Mouse (Mus musculus) liver, embryonic 14.5 days (tissue): ENCODE results near the gene Swt1. TPM values are rescaled to one million over a fixed set of nuclear protein-coding genes. Genes with fewer than 3 reads are reported as not detected.

Source experiments
- ATAC-seq: fragments of 200-750 bp; cut with Nextera tagmentation; 2 replicates; pipeline ENCODE4 v1.8.0; 2017; ENCODE audit warnings: moderate number of reproducible peaks, mild to moderate bottlenecking, moderate library complexity; ENCODE audit not compliant: insufficient read depth
- DNase-seq, 3 experiments: peaks; one replicate each; pipeline ENCODE4 v3.0.0-alpha.2; 2012 to 2013; ENCODE audit warnings: low read depth in 3 of 3, low spot score in 3 of 3
- H3K27ac ChIP-seq: fragments of 300-500 bp; sonication (generic); 2 replicates; pipeline ENCODE4 v1.5.1; 2014; ENCODE audit warnings: moderate library complexity, mild to moderate bottlenecking, control low read depth, inconsistent platforms
- H3K27me3 ChIP-seq: fragments of 300-500 bp; sonication (generic); 2 replicates; pipeline ENCODE4 v1.6.1; 2014; ENCODE audit warnings: mild to moderate bottlenecking, low read length, moderate library complexity; ENCODE audit not compliant: control insufficient read depth, insufficient read depth
- H3K36me3 ChIP-seq: fragments of 300-500 bp; sonication (generic); replicated peaks from 2 replicates; pipeline ENCODE4 v1.6.1; 2014; ENCODE audit warnings: low read depth; ENCODE audit not compliant: control insufficient read depth, insufficient read depth
- H3K4me1 ChIP-seq, 2 experiments: fragments of 200-500 bp in 1 of 2; fragments of 300-500 bp in 1 of 2; sonication (generic) in 1 of 2; replicated peaks; 2 replicates each; pipeline ENCODE4 v1.6.1; 2012 to 2014; ENCODE audit warnings: antibody characterized with exemption in 1 of 2, inconsistent platforms in 1 of 2, low read length in 1 of 2; ENCODE audit not compliant: control insufficient read depth in 2 of 2, insufficient read depth in 2 of 2
- H3K4me2 ChIP-seq: fragments of 300-500 bp; sonication (generic); 2 replicates; pipeline ENCODE4 v1.6.1; 2014; ENCODE audit warnings: low read depth, mild to moderate bottlenecking, control low read depth, moderate library complexity
- H3K4me3 ChIP-seq, 2 experiments: fragments of 200-500 bp in 1 of 2; fragments of 300-500 bp in 1 of 2; sonication (generic) in 1 of 2; 2 replicates each; pipeline ENCODE4 v1.5.1; 2012 to 2014; ENCODE audit warnings: low read depth in 2 of 2, low read length in 2 of 2, mild to moderate bottlenecking in 2 of 2, control low read depth in 1 of 2, inconsistent platforms in 1 of 2, moderate library complexity in 1 of 2; ENCODE audit not compliant: insufficient read depth in 1 of 2
- H3K9ac ChIP-seq: fragments of 300-500 bp; sonication (generic); replicated peaks from 2 replicates; pipeline ENCODE4 v1.6.1; 2014; ENCODE audit warnings: mild to moderate bottlenecking, control low read depth, moderate library complexity
- H3K9me3 ChIP-seq: fragments of 300-500 bp; sonication (generic); 2 replicates; pipeline ENCODE4 v1.6.1; 2016; ENCODE audit warnings: low read length, mixed read lengths; ENCODE audit not compliant: control insufficient read depth
- CTCF ChIP-seq: IDR thresholded peaks from 2 replicates; pipeline ENCODE4 v1.5.1; 2016; ENCODE audit warnings: antibody characterized with exemption, low read depth, control low read depth
- EP300 ChIP-seq: IDR thresholded peaks from 2 replicates; pipeline ENCODE4 v1.6.1; 2016; ENCODE audit warnings: antibody characterized with exemption, low read depth
- WGBS: fragments of 180-500 bp; shearing (Covaris S2); extraction: QIAGEN DNeasy Blood & Tissue Kit; methylation state at CpG from one replicate; pipeline ENCODE4 v1.1.7; 2014; ENCODE audit not compliant: insufficient replicate concordance; 5-methylcytosine and 5-hydroxymethylcytosine counted together
- polyA plus RNA-seq, 2 experiments: library from polyadenylated mRNA; depleted of rRNA in 1 of 2; stranded (reverse) in 1 of 2; unstranded in 1 of 2; fragments of >200 nt; fragmentation: Nextera tagmentation in 1 of 2; extraction: Ambion mirVana in 1 of 2; gene quantifications; 2 replicates each; pipeline versions ENCODE4 v1.2.1 to v1.2.3; 2012 to 2014

The Swt1 gene
- polyA plus RNA-seq, 2 experiments: 9.7 to 19.7 TPM

DNA sequence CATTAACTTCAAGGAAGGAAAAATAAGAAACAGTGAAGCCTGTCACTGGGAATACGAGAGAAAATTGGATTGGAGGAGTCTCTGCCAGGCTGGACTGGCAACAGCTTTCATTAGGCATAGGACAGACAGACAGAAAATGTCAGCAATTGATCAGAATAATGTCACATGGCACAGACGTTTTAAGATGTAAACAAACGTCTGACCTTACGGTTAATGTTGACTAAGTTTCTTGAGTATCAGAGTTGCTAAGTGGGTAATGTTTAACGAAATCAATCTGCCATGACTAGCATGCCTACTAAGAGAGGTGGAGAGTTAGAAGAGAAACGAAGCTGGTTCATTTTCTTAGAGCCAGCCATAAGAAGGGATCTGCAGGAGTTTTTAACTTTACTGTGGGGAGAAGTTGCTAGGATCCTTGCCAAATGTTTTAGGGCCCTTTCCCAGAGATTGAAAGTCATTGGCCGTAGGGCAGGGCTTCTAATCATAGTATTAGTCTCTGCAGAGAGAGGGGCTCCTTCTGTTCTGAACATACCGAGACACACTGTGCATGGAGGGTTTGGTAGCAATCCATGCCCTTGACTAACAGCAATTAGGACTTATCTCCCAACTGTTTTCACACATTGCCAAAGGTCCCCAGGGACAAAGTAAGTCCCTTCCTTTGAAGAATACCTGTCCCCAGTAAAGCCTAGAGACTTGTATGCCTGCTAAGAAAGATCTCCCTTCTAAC, 86.8 kb downstream of the Swt1 start:
- DNase-seq (no peak), ATAC-seq (no peak)
- H3K4me3 ChIP-seq: no peak overlapping the region
- 57% methylated on average over 8 of the region's 8 CpGs for WGBS
- H3K36me3 ChIP-seq: no peaks in the 10 kb centered on the region
- no peak overlapping the region for H3K4me2 ChIP-seq
- TF ChIP-seq CTCF (no peak), EP300 (no peak)
- H3K9me3 ChIP-seq: no peaks in the 10 kb centered on the region
- H3K9ac ChIP-seq: no peak overlapping the region
- no peak overlapping the region for H3K27ac ChIP-seq
- no peaks in the 10 kb centered on the region for H3K27me3 ChIP-seq
- H3K4me1 ChIP-seq: peaks cover 15 to 38% of the 10 kb centered on the region in 2 experiments

DNA sequence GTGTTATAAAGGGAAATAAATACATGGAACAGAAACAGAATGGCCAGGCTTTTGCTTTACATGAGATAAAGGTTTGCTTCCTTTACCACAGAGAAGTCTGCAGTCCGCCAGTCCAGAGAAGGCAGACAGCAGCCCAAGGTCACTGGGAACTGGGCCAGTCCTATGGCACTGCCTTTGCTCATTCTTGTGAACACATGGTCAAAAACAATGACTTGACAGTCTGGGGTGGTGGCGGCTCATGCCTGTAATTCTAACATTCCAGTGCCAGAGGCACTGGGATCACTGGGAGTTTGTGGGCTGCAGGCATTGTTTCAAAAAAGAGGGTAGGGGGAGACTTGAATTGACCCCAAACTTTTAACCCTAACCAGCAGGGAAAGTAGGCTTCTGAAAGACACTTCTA, 89.3 kb downstream of the Swt1 start:
- ATAC-seq: no peak
- H3K4me1 ChIP-seq: peaks cover 8 to 33% of the 10 kb centered on the region in 2 experiments
- WGBS: 52% methylated on average over 2 of the region's 2 CpGs
- H3K9ac ChIP-seq: no peak overlapping the region
- no peak overlapping the region for H3K4me2 ChIP-seq
- no peak overlapping the region for H3K4me3 ChIP-seq
- no peak overlapping the region for H3K27ac ChIP-seq
- DNase-seq: no peak
- TF ChIP-seq EP300: no peak
- no peak for TF ChIP-seq CTCF
- no peaks in the 10 kb centered on the region for H3K27me3 ChIP-seq
- H3K36me3 ChIP-seq: no peaks in the 10 kb centered on the region
- H3K9me3 ChIP-seq: no peaks in the 10 kb centered on the region

- no peak for ATAC-seq
- Histone ChIP-seq H3K9me3 (no peaks in the 10 kb centered on the region), H3K4me3 (no peak overlapping the region), H3K36me3 (no peaks in the 10 kb centered on the region), H3K9ac (no peak overlapping the region), H3K4me1 (peaks cover 4 to 26% of the 10 kb centered on the region in 2 experiments), H3K27me3 (no peaks in the 10 kb centered on the region), H3K4me2 (no peak overlapping the region), H3K27ac (no peak overlapping the region)
- no peak for DNase-seq
- TF ChIP-seq CTCF (no peak), EP300 (no peak)
These were observed 90.0 kb downstream of the Swt1 start for GRCm38 (mm10) chr1:151338234-151338633.

- Histone ChIP-seq H3K9ac (no peak overlapping the region), H3K4me1 (peaks cover 0 to 3% of the 10 kb centered on the region in 2 experiments; a peak in 2 of 4 replicates), H3K36me3 (no peaks in the 10 kb centered on the region), H3K27ac (no peak overlapping the region), H3K4me3 (no peak overlapping the region), H3K27me3 (no peaks in the 10 kb centered on the region), H3K9me3 (no peaks in the 10 kb centered on the region), H3K4me2 (no peak overlapping the region)
- DNase-seq (no peak), ATAC-seq (no peak)
- TF ChIP-seq EP300: no peak
- TF ChIP-seq CTCF: no peak
- WGBS: 77% methylated on average over 3 of the region's 3 CpGs
These were observed 95.4 kb downstream of the Swt1 start for GRCm38 (mm10) chr1:151332819-151333218.

DNA sequence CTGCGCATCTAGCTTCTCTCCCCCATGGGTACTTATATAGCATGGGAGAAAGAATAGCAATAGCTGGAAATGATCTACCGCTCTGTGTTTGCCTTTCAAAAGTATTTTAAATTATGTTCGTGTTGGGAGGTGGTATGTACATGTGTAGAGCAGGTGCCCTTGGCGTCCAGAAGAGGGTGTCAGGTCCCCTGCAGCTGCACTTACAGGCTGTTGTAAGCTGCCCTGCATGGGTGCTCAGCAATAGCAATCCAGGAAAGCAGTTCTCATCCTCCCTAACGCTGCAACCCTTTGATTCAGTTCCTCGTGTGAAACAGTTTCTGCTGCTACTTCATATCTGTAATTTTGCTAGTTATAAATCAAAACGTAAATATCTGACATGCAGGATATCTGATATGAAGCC, 98.7 kb downstream of the Swt1 start:
- H3K27ac ChIP-seq: no peak overlapping the region
- no peak overlapping the region for H3K4me2 ChIP-seq
- H3K4me1 ChIP-seq: peaks cover 0 to 5% of the 10 kb centered on the region in 2 experiments; a peak in 2 of 4 replicates
- no peaks in the 10 kb centered on the region for H3K27me3 ChIP-seq
- no peak for ATAC-seq
- DNase-seq: no peak
- no peak overlapping the region for H3K9ac ChIP-seq
- H3K9me3 ChIP-seq: no peaks in the 10 kb centered on the region
- H3K4me3 ChIP-seq: no peak overlapping the region
- WGBS: 72% methylated on average over 7 of the region's 7 CpGs
- no peaks in the 10 kb centered on the region for H3K36me3 ChIP-seq
- TF ChIP-seq CTCF: 0 out of 2 replicates have a peak, but pooled peaks have one; percentile 13
- no peak for TF ChIP-seq EP300
